In the genomic region with DNA sequence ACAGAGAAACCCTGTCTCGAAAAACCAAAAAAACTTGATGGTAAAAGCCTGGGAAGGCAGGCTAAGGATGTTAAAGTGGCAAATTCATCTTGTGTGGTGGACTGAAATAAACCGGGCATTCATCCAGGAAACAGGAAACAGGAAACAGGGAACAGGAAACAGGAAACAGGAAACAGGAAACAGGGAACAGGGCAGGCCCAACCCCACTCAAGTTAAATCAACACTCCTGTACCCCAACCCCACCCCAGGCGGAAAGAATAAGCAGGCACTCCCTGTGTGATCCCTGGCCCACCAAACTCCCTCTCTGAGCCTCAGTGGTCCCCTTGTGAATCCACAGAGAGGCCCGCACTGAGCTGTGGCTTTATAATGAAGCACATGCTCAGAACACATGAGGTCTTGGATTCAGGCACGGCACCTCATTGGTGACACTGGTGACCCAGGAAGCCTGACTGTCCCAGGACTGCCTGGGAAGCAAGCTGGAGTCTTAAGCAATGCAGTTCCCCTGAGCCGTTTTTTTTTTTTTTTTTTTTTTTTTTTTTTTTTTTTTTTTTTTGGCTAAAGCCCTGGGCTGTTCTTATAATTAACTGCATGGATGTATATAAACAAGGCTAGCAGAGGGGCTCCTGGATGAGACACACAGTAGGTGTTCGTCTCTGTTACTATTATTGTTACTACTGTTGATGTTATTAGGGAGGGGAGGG, we compare ENCODE assay signal across 24 mouse cellular contexts. TPM values are rescaled to one million over a fixed set of nuclear protein-coding genes. Genes with fewer than 3 reads are reported as not detected.
DNase-seq lines count a peak whose midpoint lies in the region; ATAC-seq lines count a peak whose summit lies in the region.
"Had no signal": no experiment of that assay in that cellular context is flagged by ENCODE, and none has a peak within 500 bp of the region (broad histone marks: within the 10 kb centered on the region; RNA-seq: fewer than 3 reads in every experiment).

No protein-coding gene starts in this region.

- peak overlapping the region; percentile 50; the same call in 1 of the 2 replicates for H3K27ac ChIP-seq in hindbrain, embryonic 12.5 days
- no peak overlapping the region for H3K27ac ChIP-seq in hindbrain, embryonic 16.5 days (ENCODE audit: low read depth, low read length)
- H3K27ac ChIP-seq in neural tube, embryonic 13.5 days (replicated peaks), result 0 out of 2 replicates have a peak overlapping the region, but pooled peaks have one; percentile 7
- H3K27ac ChIP-seq in neural tube, embryonic 15.5 days (replicated peaks), result no peak overlapping the region
- H3K27ac ChIP-seq: heart, adult 2 months; kidney, embryonic 15.5 days; limb, embryonic 13.5 days; liver, embryonic 12.5 days; midbrain, embryonic 15.5 days had no signal

- H3K36me3 ChIP-seq in hindbrain, embryonic 12.5 days, result no peaks in the 10 kb centered on the region
- no peaks in the 10 kb centered on the region for H3K36me3 ChIP-seq in hindbrain, embryonic 16.5 days (ENCODE audit: control insufficient read depth, insufficient read depth, low read length)
- no peaks in the 10 kb centered on the region for H3K36me3 ChIP-seq in neural tube, embryonic 13.5 days
- no peaks in the 10 kb centered on the region for H3K36me3 ChIP-seq in neural tube, embryonic 15.5 days
- H3K36me3 ChIP-seq: heart, embryonic 12.5 days; kidney, embryonic 15.5 days; limb, embryonic 13.5 days; liver, embryonic 12.5 days; midbrain, embryonic 15.5 days had no signal

- DNase-seq in R1 (ENCODE audit: low read depth, low spot score), result peak; percentile 81
- DNase-seq in cerebellum, postnatal 36 days, result no peak
- no peak for DNase-seq in urinary bladder, postnatal 25 days (ENCODE audit: low spot score)
- DNase-seq: cerebellum, adult 8-10 months; cerebellum, postnatal 25 days; heart, adult 2 months; heart, postnatal 4 days; kidney, postnatal 4 days; lung, postnatal 4 days; right cerebral cortex, adult 18-20 months; thymus, postnatal 4 days had no signal

- H3K4me2 ChIP-seq in hindbrain, embryonic 12.5 days (replicated peaks), result no peak overlapping the region
- H3K4me2 ChIP-seq in hindbrain, embryonic 16.5 days (ENCODE audit: low read length), result no peak overlapping the region
- no peak overlapping the region for H3K4me2 ChIP-seq in neural tube, embryonic 13.5 days
- no peak overlapping the region for H3K4me2 ChIP-seq in neural tube, embryonic 15.5 days
- H3K4me2 ChIP-seq: heart, embryonic 12.5 days; kidney, embryonic 15.5 days; limb, embryonic 13.5 days; liver, embryonic 12.5 days; midbrain, embryonic 15.5 days had no signal

- H3K9me3 ChIP-seq in hindbrain, embryonic 12.5 days (replicated peaks), result no peaks in the 10 kb centered on the region
- no peaks in the 10 kb centered on the region for H3K9me3 ChIP-seq in hindbrain, embryonic 16.5 days (ENCODE audit: control insufficient read depth, low read length)
- H3K9me3 ChIP-seq in neural tube, embryonic 13.5 days, result no peaks in the 10 kb centered on the region
- H3K9me3 ChIP-seq in neural tube, embryonic 15.5 days (replicated peaks), result no peaks in the 10 kb centered on the region
- H3K9me3 ChIP-seq: heart, embryonic 12.5 days; kidney, embryonic 15.5 days; limb, embryonic 13.5 days; liver, embryonic 12.5 days; megakaryocyte, embryonic 14.5 days; midbrain, embryonic 15.5 days had no signal

- no peak for ATAC-seq in hindbrain, embryonic 12.5 days (ENCODE audit: low FRiP score)
- ATAC-seq in hindbrain, embryonic 16.5 days, result no peak
- no peak for ATAC-seq in neural tube, embryonic 13.5 days (ENCODE audit: low read depth)
- no peak for ATAC-seq in neural tube, embryonic 15.5 days (ENCODE audit: low FRiP score)
- ATAC-seq: forebrain, embryonic 14.5 days; liver, embryonic 12.5 days; lung, postnatal 0 days; midbrain, embryonic 15.5 days; Patski had no signal

- H3K9ac ChIP-seq in hindbrain, embryonic 12.5 days, result no peak overlapping the region
- H3K9ac ChIP-seq in hindbrain, embryonic 16.5 days (ENCODE audit: low read depth, low read length), result no peak overlapping the region
- no peak overlapping the region for H3K9ac ChIP-seq in neural tube, embryonic 13.5 days
- H3K9ac ChIP-seq in neural tube, embryonic 15.5 days (replicated peaks), result no peak overlapping the region
- H3K9ac ChIP-seq: heart, embryonic 12.5 days; kidney, embryonic 15.5 days; limb, embryonic 13.5 days; liver, embryonic 12.5 days; midbrain, embryonic 15.5 days had no signal

- no peaks in the 10 kb centered on the region for H3K27me3 ChIP-seq in hindbrain, embryonic 12.5 days
- no peaks in the 10 kb centered on the region; the same call in 1 of the 2 replicates for H3K27me3 ChIP-seq in hindbrain, embryonic 16.5 days (replicated peaks; ENCODE audit: control insufficient read depth, insufficient read depth, low read length)
- no peaks in the 10 kb centered on the region for H3K27me3 ChIP-seq in neural tube, embryonic 13.5 days
- H3K27me3 ChIP-seq in neural tube, embryonic 15.5 days (replicated peaks), result no peaks in the 10 kb centered on the region; the same call in 1 of the 2 replicates
- H3K27me3 ChIP-seq: kidney, embryonic 15.5 days; limb, embryonic 13.5 days; midbrain, embryonic 15.5 days; Patski had no signal

- H3K4me3 ChIP-seq in hindbrain, embryonic 12.5 days, result no peak overlapping the region
- no peak overlapping the region for H3K4me3 ChIP-seq in hindbrain, embryonic 16.5 days (ENCODE audit: low read length)
- no peak overlapping the region for H3K4me3 ChIP-seq in neural tube, embryonic 13.5 days
- no peak overlapping the region for H3K4me3 ChIP-seq in neural tube, embryonic 15.5 days (replicated peaks)
- H3K4me3 ChIP-seq: heart, adult 2 months; heart, embryonic 12.5 days; kidney, embryonic 15.5 days; limb, embryonic 13.5 days; liver, embryonic 12.5 days; megakaryocyte, embryonic 14.5 days; midbrain, embryonic 15.5 days had no signal

- H3K4me1 ChIP-seq in hindbrain, embryonic 12.5 days, result peaks cover 27% of the 10 kb centered on the region
- H3K4me1 ChIP-seq in hindbrain, embryonic 16.5 days (ENCODE audit: control insufficient read depth, insufficient read depth, low read depth, low read length), result peaks cover 10% of the 10 kb centered on the region
- H3K4me1 ChIP-seq in neural tube, embryonic 13.5 days (replicated peaks), result peaks cover 32% of the 10 kb centered on the region
- peaks cover 19% of the 10 kb centered on the region for H3K4me1 ChIP-seq in neural tube, embryonic 15.5 days
- H3K4me1 ChIP-seq: heart, embryonic 12.5 days; megakaryocyte, embryonic 14.5 days had no signal

- WGBS in hindbrain, embryonic 12.5 days, result 84% methylated on average over 7 of the region's 7 CpGs
- WGBS in hindbrain, embryonic 16.5 days, result 75% methylated on average over 7 of the region's 7 CpGs
- 79% methylated on average over 7 of the region's 7 CpGs for WGBS in neural tube, embryonic 13.5 days
- WGBS in neural tube, embryonic 15.5 days, result 82% methylated on average over 7 of the region's 7 CpGs

RNA-seq across cellular contexts. Expression of a gene that starts 8.4 kb away (rescaled TPM):
- polyA plus RNA-seq in hindbrain, embryonic 12.5 days (2016; fragmentation: Nextera tagmentation; extraction: Ambion mirVana), result 13.6 and 15.9 TPM in 2 replicates
- 16.9 and 18.0 TPM in 2 replicates for polyA plus RNA-seq in hindbrain, embryonic 16.5 days (2015; fragmentation: Nextera tagmentation; extraction: Ambion mirVana)
- polyA plus RNA-seq in neural tube, embryonic 13.5 days (2015; fragmentation: Nextera tagmentation; extraction: Ambion mirVana), result 7.1 and 7.7 TPM in 2 replicates
- polyA plus RNA-seq in neural tube, embryonic 15.5 days (2015; fragmentation: Nextera tagmentation; extraction: Ambion mirVana), result 12.0 and 14.6 TPM in 2 replicates

Comparison
In these comparisons a context has a peak if more than half of its experiments do, and no peak if none do; other contexts are left out.
1. H3K27ac ChIP-seq: peak in hindbrain, embryonic 12.5 days (single experiment) and neural tube, embryonic 13.5 days (single experiment); none in hindbrain, embryonic 16.5 days (single experiment) and neural tube, embryonic 15.5 days (single experiment).